Mouse (Mus musculus): ENCODE results near the gene Klhl29. TPM values are rescaled to one million over a fixed set of nuclear protein-coding genes. Genes with fewer than 3 reads are reported as not detected.

Klhl29 gene
- polyA plus RNA-seq, 1 experiment from 2014 or later: 2.0 TPM

DNA sequence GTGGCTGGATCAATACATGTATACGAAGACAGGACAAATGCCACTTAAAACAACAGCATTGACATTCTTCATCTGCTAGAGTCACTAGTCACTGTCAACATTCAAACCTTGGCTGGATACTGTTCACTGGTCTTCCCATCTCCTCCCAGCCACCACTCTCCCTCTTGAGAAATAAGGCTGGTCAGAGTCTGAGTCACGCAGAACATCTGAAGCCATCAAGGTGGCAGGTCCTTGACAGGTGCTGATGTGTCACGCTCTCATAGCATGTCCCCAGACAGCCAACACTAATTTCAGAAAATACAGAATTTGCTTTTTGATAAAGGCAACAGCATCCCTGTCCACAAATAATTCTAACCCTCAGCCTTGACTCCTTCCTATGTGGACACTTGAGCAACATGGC lies 116.7 kb downstream of the Klhl29 start:
- DNase-seq (ENCODE audit: low spot score) (no peak), ATAC-seq (ENCODE audit: insufficient read depth, low FRiP score, low TSS enrichment) (no peak)
- Histone ChIP-seq H3K9ac (ENCODE audit: low read length) (no peak overlapping the region), H3K4me2 (ENCODE audit: low read depth) (no peak overlapping the region), H3K9me3 (ENCODE audit: control insufficient read depth, low read length) (no peaks in the 10 kb centered on the region), H3K36me3 (ENCODE audit: control insufficient read depth, insufficient read depth, low read length) (no peaks in the 10 kb centered on the region), H3K4me1 (ENCODE audit: control insufficient read depth, insufficient read depth, low read length) (peaks cover 6% of the 10 kb centered on the region; the same call in 1 of the 2 replicates), H3K27me3 (ENCODE audit: control insufficient read depth, insufficient read depth, low read length) (no peaks in the 10 kb centered on the region), H3K27ac (ENCODE audit: low read depth, low read length) (no peak overlapping the region), H3K4me3 (ENCODE audit: low read depth, low read length) (no peak overlapping the region)
- WGBS: 90% methylated on average over 3 of the region's 3 CpGs

DNA sequence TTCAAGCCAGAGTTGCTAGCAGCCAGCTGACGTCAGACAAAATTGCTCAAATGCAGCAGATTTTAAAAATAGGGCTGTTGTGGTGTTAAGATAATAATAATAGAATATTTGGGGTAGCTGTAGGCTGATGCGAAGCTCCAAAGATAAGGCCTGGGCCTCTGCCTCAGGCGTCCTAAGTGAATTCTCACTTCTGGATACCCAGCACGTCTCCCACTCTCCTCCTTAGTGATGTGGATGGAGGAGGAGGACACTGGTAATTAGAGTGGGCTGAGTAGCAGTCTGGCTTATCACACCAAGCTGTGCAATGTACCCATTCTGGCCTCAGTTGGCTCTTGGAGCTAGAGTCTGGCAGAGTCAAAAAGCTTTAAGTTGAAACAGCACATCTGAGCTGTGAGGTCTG lies 118.3 kb downstream of the Klhl29 start:
- no peak overlapping the region for H3K4me2 ChIP-seq (ENCODE audit: low read depth)
- H3K27me3 ChIP-seq (ENCODE audit: control insufficient read depth, insufficient read depth, low read length): no peaks in the 10 kb centered on the region
- ATAC-seq (ENCODE audit: insufficient read depth, low FRiP score, low TSS enrichment) (no peak), DNase-seq (ENCODE audit: low spot score) (no peak)
- H3K4me1 ChIP-seq (ENCODE audit: control insufficient read depth, insufficient read depth, low read length): peaks cover 16% of the 10 kb centered on the region
- H3K9ac ChIP-seq (ENCODE audit: low read length): no peak overlapping the region
- no peak overlapping the region for H3K4me3 ChIP-seq (ENCODE audit: low read depth, low read length)
- H3K9me3 ChIP-seq (ENCODE audit: control insufficient read depth, low read length): no peaks in the 10 kb centered on the region
- no peak overlapping the region for H3K27ac ChIP-seq (ENCODE audit: low read depth, low read length)
- no peaks in the 10 kb centered on the region for H3K36me3 ChIP-seq (ENCODE audit: control insufficient read depth, insufficient read depth, low read length)
- WGBS: 63% methylated on average over 4 of the region's 4 CpGs

DNA sequence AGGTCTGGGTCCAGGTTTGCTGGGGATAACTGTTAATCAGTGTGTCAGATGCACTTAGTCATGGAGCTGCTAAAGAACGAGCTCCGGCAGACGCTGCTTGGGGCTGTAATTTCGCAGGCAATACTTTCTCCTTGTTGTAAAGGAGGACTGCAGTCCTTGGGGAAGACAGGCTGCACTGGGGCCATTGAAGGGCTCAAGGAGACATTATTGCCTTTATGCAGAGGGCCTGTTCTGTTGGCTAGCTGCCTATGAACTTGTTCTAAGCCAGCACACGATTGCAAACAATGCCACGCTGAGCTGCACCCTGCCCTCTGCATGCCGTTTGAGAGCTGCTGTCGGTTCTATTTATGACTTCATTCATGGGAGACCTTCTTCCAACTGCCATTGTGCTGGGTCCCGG lies 120.4 kb downstream of the Klhl29 start:
- Histone ChIP-seq H3K4me3 (ENCODE audit: low read depth, low read length) (no peak overlapping the region), H3K36me3 (ENCODE audit: control insufficient read depth, insufficient read depth, low read length) (no peaks in the 10 kb centered on the region), H3K27ac (ENCODE audit: low read depth, low read length) (no peak overlapping the region), H3K9ac (ENCODE audit: low read length) (no peak overlapping the region), H3K4me1 (ENCODE audit: control insufficient read depth, insufficient read depth, low read length) (peaks cover 16% of the 10 kb centered on the region), H3K27me3 (ENCODE audit: control insufficient read depth, insufficient read depth, low read length) (no peaks in the 10 kb centered on the region), H3K4me2 (ENCODE audit: low read depth) (no peak overlapping the region), H3K9me3 (ENCODE audit: control insufficient read depth, low read length) (no peaks in the 10 kb centered on the region)
- DNase-seq (ENCODE audit: low spot score) (no peak), ATAC-seq (ENCODE audit: insufficient read depth, low FRiP score, low TSS enrichment) (no peak)
- WGBS: 26% methylated on average over 9 of the region's 9 CpGs

DNA sequence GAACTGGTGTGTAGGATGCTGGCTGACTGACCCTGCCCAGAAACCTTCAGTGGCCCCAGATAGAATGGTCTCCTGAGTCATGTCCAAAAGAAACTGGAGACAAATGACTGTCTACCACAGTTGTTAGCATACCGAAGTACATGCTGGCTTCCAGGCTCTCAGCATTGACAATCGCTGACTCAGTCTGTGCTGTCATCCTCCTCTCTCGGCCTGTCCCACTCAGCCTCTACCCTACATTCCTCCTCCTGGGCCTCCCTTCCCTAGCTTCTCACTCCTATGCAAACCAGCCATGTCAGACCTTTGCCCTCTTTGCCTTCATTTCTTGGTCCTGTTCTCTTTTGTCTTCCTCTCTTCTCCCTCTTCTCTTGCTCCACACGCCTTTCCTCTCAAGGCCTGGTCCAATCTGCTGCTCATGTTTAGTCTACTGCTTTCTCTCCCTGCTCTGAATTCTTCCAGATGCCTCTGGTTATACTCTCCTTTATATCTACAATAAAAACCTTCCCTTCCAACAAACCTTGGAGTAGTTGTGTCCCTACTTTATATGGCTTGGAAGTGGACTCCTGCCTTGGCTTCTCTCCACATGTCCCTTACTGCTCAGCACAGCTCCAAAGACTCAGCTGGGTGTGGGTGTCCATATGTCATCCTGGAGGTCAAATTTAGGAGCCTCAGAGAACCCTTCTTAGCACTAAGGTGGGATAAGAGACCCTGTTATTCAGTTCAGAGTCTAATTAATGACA lies 121.1 kb downstream of the Klhl29 start:
- Histone ChIP-seq H3K9me3 (ENCODE audit: control insufficient read depth, low read length) (no peaks in the 10 kb centered on the region), H3K36me3 (ENCODE audit: control insufficient read depth, insufficient read depth, low read length) (no peaks in the 10 kb centered on the region), H3K4me3 (ENCODE audit: low read depth, low read length) (no peak overlapping the region), H3K4me1 (ENCODE audit: control insufficient read depth, insufficient read depth, low read length) (peaks cover 16% of the 10 kb centered on the region), H3K4me2 (ENCODE audit: low read depth) (no peak overlapping the region), H3K27me3 (ENCODE audit: control insufficient read depth, insufficient read depth, low read length) (no peaks in the 10 kb centered on the region), H3K27ac (ENCODE audit: low read depth, low read length) (no peak overlapping the region), H3K9ac (ENCODE audit: low read length) (no peak overlapping the region)
- DNase-seq (ENCODE audit: low spot score) (no peak), ATAC-seq (ENCODE audit: insufficient read depth, low FRiP score, low TSS enrichment) (no peak)
- 74% methylated on average over 4 of the region's 4 CpGs for WGBS

DNA sequence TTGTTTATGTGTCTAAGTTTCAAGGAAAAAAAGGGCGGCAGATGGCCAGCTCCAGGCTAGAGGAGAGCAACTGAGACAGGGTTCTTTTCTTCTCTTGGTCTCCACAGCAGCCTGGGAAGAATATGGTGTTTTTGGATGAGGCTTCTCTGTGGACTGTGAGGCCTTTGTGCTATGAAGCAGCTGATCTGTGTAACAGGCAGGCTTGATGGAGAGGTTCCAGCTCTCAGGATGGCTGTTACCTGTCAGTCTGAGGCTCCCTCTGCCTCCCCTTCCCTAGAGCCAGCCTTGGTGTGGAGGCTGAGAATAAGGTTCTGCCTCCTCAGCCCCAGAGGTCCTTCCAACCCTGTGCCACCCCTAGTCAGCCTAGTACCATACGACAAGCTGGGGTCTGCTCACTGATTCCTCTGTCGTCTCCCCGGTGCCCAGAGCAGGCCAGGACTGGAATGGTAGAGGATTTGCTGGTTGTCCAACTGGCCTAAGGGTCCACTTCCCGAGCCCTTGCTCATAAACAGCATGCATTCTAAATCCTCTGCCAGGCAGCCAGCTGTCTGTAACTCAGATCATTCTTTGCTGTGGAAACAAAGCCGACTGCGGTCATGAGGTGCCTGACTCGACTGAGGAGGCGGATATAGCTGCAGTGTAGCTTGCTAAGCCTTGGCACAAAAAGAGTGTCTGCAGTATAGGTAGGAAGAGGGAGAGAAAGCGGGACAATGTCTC lies 122.0 kb downstream of the Klhl29 start:
- H3K4me3 ChIP-seq (ENCODE audit: low read depth, low read length): no peak overlapping the region
- H3K9me3 ChIP-seq (ENCODE audit: control insufficient read depth, low read length): no peaks in the 10 kb centered on the region
- 73% methylated on average over 10 of the region's 10 CpGs for WGBS
- no peaks in the 10 kb centered on the region for H3K36me3 ChIP-seq (ENCODE audit: control insufficient read depth, insufficient read depth, low read length)
- H3K4me2 ChIP-seq (ENCODE audit: low read depth): no peak overlapping the region
- H3K27me3 ChIP-seq (ENCODE audit: control insufficient read depth, insufficient read depth, low read length): no peaks in the 10 kb centered on the region
- no peak for DNase-seq (ENCODE audit: low spot score)
- peaks cover 16% of the 10 kb centered on the region for H3K4me1 ChIP-seq (ENCODE audit: control insufficient read depth, insufficient read depth, low read length)
- H3K9ac ChIP-seq (ENCODE audit: low read length): no peak overlapping the region
- H3K27ac ChIP-seq (ENCODE audit: low read depth, low read length): no peak overlapping the region; the same call in 1 of the 2 replicates
- no peak for ATAC-seq (ENCODE audit: insufficient read depth, low FRiP score, low TSS enrichment)

DNA sequence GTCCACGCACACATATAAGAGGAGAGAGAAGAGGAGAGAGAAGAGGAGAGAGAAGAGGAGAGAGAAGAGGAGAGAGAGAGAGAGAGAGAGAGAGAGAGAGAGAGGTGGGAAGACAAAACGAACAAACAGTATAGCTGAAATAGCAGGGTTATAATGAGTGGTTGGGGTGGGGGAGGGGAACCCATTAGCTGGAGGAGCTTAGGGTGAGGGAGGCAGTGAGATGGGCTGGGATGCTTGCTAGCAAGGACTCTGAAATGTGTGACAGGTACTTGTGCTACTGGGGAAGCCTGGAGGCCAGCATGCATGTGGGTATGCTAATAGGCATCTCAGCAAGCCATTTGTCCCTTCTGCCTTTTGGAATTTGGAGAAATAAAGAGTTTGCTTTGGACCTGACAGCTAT lies 122.9 kb downstream of the Klhl29 start:
- H3K27me3 ChIP-seq (ENCODE audit: control insufficient read depth, insufficient read depth, low read length): no peaks in the 10 kb centered on the region
- WGBS: 57% methylated on average over 2 of the region's 2 CpGs
- H3K4me1 ChIP-seq (ENCODE audit: control insufficient read depth, insufficient read depth, low read length): peaks cover 16% of the 10 kb centered on the region
- H3K27ac ChIP-seq (ENCODE audit: low read depth, low read length): no peak overlapping the region
- ATAC-seq (ENCODE audit: insufficient read depth, low FRiP score, low TSS enrichment) (no peak), DNase-seq (ENCODE audit: low spot score) (no peak)
- no peaks in the 10 kb centered on the region for H3K36me3 ChIP-seq (ENCODE audit: control insufficient read depth, insufficient read depth, low read length)
- H3K4me2 ChIP-seq (ENCODE audit: low read depth): no peak overlapping the region
- no peak overlapping the region for H3K9ac ChIP-seq (ENCODE audit: low read length)
- H3K4me3 ChIP-seq (ENCODE audit: low read depth, low read length): no peak overlapping the region
- no peaks in the 10 kb centered on the region for H3K9me3 ChIP-seq (ENCODE audit: control insufficient read depth, low read length)

DNA sequence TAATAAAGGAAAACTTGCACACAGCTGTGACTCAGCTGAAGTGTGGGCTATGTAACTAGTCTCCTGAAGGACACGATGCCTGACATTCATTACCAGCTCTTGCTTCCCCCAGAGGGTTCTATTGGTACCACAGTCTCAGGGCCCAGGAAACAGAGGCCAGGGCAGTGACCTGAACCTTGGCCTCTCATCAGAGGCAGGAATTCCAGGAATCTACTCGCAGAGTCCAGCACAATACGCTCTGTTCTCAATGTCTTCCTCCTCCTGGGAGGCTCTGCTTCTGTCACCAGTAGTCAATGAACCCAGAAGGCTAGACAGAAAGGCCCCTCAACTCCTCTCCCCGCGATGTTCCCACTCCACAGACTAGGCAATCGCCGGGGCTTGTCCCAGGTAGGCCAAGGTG lies 125.4 kb downstream of the Klhl29 start:
- no peak for DNase-seq (ENCODE audit: low spot score)
- WGBS: 34% methylated on average over 7 of the region's 7 CpGs
- no peak for ATAC-seq (ENCODE audit: insufficient read depth, low FRiP score, low TSS enrichment)
- H3K4me1 ChIP-seq (ENCODE audit: control insufficient read depth, insufficient read depth, low read length): peaks cover 23% of the 10 kb centered on the region
- H3K36me3 ChIP-seq (ENCODE audit: control insufficient read depth, insufficient read depth, low read length): no peaks in the 10 kb centered on the region
- H3K27me3 ChIP-seq (ENCODE audit: control insufficient read depth, insufficient read depth, low read length): no peaks in the 10 kb centered on the region
- no peak overlapping the region for H3K27ac ChIP-seq (ENCODE audit: low read depth, low read length)
- H3K9ac ChIP-seq (ENCODE audit: low read length): no peak overlapping the region
- H3K9me3 ChIP-seq (ENCODE audit: control insufficient read depth, low read length): no peaks in the 10 kb centered on the region
- no peak overlapping the region for H3K4me2 ChIP-seq (ENCODE audit: low read depth)
- H3K4me3 ChIP-seq (ENCODE audit: low read depth, low read length): no peak overlapping the region

DNA sequence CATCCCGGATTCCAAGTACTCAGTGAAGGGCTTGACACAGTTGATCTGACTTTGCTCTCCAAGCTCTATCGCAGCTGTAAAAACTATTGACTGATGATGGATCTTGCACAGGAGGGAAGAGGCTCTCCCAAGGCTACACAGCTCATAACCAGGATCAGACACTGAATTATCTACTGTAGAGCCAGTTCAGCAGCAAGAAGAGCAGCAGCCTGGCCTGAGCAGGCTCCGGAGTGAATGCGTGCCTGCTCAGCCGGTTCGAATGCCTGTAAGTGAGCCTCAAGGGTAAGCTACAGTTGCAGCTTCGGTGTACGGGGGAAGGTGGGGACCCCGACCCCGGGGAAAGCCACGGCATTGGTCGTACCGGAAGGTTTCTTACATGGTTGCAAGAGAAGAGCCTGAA lies 126.4 kb downstream of the Klhl29 start:
- H3K9ac ChIP-seq (ENCODE audit: low read length): no peak overlapping the region
- H3K27me3 ChIP-seq (ENCODE audit: control insufficient read depth, insufficient read depth, low read length): no peaks in the 10 kb centered on the region
- no peaks in the 10 kb centered on the region for H3K9me3 ChIP-seq (ENCODE audit: control insufficient read depth, low read length)
- no peak overlapping the region for H3K4me3 ChIP-seq (ENCODE audit: low read depth, low read length)
- no peak overlapping the region for H3K4me2 ChIP-seq (ENCODE audit: low read depth)
- DNase-seq (ENCODE audit: low spot score): no peak
- H3K36me3 ChIP-seq (ENCODE audit: control insufficient read depth, insufficient read depth, low read length): no peaks in the 10 kb centered on the region
- ATAC-seq (ENCODE audit: insufficient read depth, low FRiP score, low TSS enrichment): no peak
- peaks cover 16% of the 10 kb centered on the region for H3K4me1 ChIP-seq (ENCODE audit: control insufficient read depth, insufficient read depth, low read length)
- H3K27ac ChIP-seq (ENCODE audit: low read depth, low read length): no peak overlapping the region
- 83% methylated on average over 13 of the region's 13 CpGs for WGBS

DNA sequence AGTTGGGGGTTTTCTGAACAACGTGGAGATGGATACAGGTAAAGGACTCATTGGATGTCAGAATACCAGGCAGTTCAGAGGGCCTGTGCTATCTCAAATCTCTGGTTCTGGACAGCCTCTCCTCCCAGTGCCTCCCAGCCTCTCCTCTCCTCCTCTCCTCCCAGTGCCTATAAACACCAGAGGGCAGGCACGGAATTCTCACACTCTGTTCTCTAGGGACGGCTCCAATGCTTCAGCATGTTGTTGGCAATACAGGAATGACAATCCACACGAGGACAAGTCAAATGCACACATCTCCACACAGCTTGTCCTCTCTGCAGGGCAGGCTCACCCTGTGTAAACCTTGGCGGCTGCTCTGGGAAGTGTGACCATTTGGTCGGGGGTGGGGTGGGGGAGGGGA lies 128.0 kb downstream of the Klhl29 start:
- H3K27ac ChIP-seq (ENCODE audit: low read depth, low read length): no peak overlapping the region
- H3K9me3 ChIP-seq (ENCODE audit: control insufficient read depth, low read length): no peaks in the 10 kb centered on the region
- DNase-seq (ENCODE audit: low spot score): no peak
- H3K36me3 ChIP-seq (ENCODE audit: control insufficient read depth, insufficient read depth, low read length): no peaks in the 10 kb centered on the region
- 42% methylated on average over 6 of the region's 6 CpGs for WGBS
- H3K4me1 ChIP-seq (ENCODE audit: control insufficient read depth, insufficient read depth, low read length): peaks cover 7% of the 10 kb centered on the region; the same call in 1 of the 2 replicates
- H3K4me3 ChIP-seq (ENCODE audit: low read depth, low read length): no peak overlapping the region
- no peak for ATAC-seq (ENCODE audit: insufficient read depth, low FRiP score, low TSS enrichment)
- no peaks in the 10 kb centered on the region for H3K27me3 ChIP-seq (ENCODE audit: control insufficient read depth, insufficient read depth, low read length)
- no peak overlapping the region for H3K4me2 ChIP-seq (ENCODE audit: low read depth)
- no peak overlapping the region for H3K9ac ChIP-seq (ENCODE audit: low read length)

All from neural tube, embryonic 11.5 days (tissue).